Mouse (Mus musculus): ENCODE measurements around the gene Zfp652. TPM values are rescaled to one million over a fixed set of nuclear protein-coding genes. Genes with fewer than 3 reads are reported as not detected.

The Zfp652 gene
- polyA plus RNA-seq, 1 experiment from 2014 or later: 14.8 TPM

DNA sequence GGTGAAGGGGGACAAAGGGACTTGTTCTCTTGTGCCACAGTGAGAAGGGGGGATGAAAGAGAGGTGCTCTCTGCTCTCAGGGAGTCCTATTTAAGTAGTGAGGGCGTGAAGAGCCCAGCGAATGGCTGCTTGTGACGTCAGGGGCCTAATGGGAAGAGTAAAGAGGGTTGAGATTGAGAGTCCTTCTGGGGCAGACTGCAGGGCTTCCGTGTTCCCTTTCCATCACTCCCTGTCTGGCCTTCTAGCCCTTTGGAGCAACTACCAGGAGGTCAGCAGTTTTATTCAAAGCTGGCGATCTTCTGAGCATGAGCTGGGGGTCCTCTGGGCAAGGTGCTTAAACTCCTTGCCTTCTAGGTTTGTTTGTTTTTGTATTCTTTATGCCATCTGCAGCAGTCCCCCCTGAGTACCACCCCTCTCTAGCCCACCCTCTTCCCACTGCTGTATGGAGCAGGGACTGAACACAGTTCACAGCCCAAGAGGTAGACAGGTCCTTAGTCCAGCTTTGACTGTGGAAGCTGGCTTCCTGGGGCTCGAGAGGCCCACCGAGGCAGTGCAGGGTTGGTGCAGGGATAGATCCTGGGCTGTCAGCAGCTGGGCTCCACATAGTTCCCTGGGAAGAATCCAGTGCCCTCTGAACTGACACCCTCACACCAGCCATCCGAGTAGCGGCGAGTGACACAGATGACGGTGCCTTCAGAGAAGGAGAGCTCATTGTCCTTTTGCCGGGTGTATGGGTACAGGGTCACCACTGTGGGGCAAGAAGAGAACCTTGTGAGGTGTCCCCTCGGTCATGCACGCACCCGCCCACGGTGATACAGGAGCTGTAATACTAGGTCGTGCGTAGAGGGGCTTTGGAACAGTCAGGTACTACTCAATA lies 119.9 kb downstream of the Zfp652 start:
- peaks cover 39% of the 10 kb centered on the region for H3K4me1 ChIP-seq (replicated peaks; ENCODE audit: insufficient read depth, low read length)
- H3K4me3 ChIP-seq (replicated peaks; ENCODE audit: low read depth, low read length): no peak overlapping the region
- no peak overlapping the region for H3K4me2 ChIP-seq (ENCODE audit: low read length)
- no peaks in the 10 kb centered on the region for H3K36me3 ChIP-seq (ENCODE audit: insufficient read depth, low read length)
- WGBS: 55% methylated on average over 18 of the region's 18 CpGs
- ATAC-seq (replicated peaks; ENCODE audit: low FRiP score, low read depth) (no peak), DNase-seq (ENCODE audit: low spot score) (no peak)
- no peaks in the 10 kb centered on the region for H3K9me3 ChIP-seq (replicated peaks; ENCODE audit: low read length)
- H3K27ac ChIP-seq: no peak overlapping the region
- TF ChIP-seq CTCF (IDR thresholded peaks at IDR 0.05; ENCODE audit: low read depth): no peak
- H3K9ac ChIP-seq (ENCODE audit: low read depth, low read length): no peak overlapping the region
- H3K27me3 ChIP-seq (ENCODE audit: insufficient read depth, low read length): peaks cover 56% of the 10 kb centered on the region

DNA sequence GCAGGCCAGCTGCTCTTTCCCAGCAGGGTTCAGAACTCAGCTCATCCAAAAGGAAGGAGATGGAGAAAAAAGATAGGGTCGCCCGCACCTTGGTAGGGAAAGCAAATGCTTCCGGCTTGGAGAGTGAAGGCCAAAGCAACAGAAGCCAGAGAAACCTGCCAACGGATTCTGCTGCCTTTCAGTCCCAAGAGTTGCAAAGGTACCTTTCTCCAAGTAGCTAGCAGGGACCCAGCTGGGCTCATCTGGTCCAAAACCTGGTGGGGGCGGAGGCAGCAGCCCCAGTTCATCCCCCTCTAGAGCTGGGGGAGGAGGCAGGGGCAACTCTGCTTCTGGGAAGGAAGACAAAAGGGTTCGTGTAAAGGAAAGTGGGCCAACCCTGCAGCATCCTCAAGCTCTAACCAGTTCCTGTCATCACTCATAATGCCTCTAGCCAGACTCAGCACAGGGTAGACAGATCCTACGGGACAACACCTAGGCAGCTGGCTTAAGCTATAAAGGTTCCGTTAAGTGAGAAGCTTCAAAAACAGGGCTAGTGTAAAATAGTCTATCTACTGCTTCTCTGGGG lies 120.6 kb downstream of the Zfp652 start:
- no peak overlapping the region for H3K4me2 ChIP-seq (ENCODE audit: low read length)
- H3K9me3 ChIP-seq (replicated peaks; ENCODE audit: low read length): no peaks in the 10 kb centered on the region
- no peak overlapping the region for H3K4me3 ChIP-seq (replicated peaks; ENCODE audit: low read depth, low read length)
- H3K4me1 ChIP-seq (replicated peaks; ENCODE audit: insufficient read depth, low read length): peaks cover 39% of the 10 kb centered on the region
- ATAC-seq (replicated peaks; ENCODE audit: low FRiP score, low read depth) (no peak), DNase-seq (ENCODE audit: low spot score) (no peak)
- no peak overlapping the region for H3K27ac ChIP-seq
- H3K36me3 ChIP-seq (ENCODE audit: insufficient read depth, low read length): no peaks in the 10 kb centered on the region
- peaks cover 54% of the 10 kb centered on the region for H3K27me3 ChIP-seq (ENCODE audit: insufficient read depth, low read length)
- 31% methylated on average over 8 of the region's 8 CpGs for WGBS
- H3K9ac ChIP-seq (ENCODE audit: low read depth, low read length): no peak overlapping the region
- TF ChIP-seq CTCF (IDR thresholded peaks at IDR 0.05; ENCODE audit: low read depth): no peak

DNA sequence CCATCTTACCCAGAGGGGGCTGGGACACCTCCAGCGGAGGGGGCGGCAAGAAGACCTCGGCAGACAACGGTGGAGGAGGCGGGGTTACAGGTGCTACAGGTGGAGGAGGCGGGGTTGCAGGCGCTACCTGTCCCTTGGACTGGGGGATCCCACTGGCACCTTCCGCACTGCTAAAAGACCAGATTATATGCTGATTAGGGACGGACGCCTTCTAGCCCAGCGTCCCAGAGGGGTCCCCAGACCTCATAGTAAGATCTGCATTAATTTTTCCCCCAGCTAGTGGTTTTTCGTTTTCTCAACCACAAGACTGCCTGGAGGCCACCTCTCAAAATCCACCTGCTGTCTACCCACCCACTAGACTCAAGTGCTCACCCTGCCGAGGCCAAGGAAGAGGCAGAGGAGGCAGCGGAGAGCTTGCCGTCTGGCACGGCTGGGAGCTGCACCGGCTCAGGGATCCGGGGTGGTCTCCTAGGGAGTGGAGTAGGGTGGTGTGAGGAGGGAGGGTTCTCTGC lies 121.2 kb downstream of the Zfp652 start:
- ATAC-seq (replicated peaks; ENCODE audit: low FRiP score, low read depth): no peak
- Histone ChIP-seq H3K9me3 (replicated peaks; ENCODE audit: low read length) (no peaks in the 10 kb centered on the region), H3K9ac (ENCODE audit: low read depth, low read length) (no peak overlapping the region), H3K4me3 (replicated peaks; ENCODE audit: low read depth, low read length) (no peak overlapping the region), H3K4me1 (replicated peaks; ENCODE audit: insufficient read depth, low read length) (peaks cover 39% of the 10 kb centered on the region), H3K27me3 (ENCODE audit: insufficient read depth, low read length) (peaks cover 48% of the 10 kb centered on the region), H3K4me2 (ENCODE audit: low read length) (0 out of 2 replicates have a peak overlapping the region, but pooled peaks have one; percentile 14), H3K27ac (no peak overlapping the region), H3K36me3 (ENCODE audit: insufficient read depth, low read length) (no peaks in the 10 kb centered on the region)
- TF ChIP-seq CTCF (IDR thresholded peaks at IDR 0.05; ENCODE audit: low read depth): no peak
- WGBS: 23% methylated on average over 18 of the region's 18 CpGs
- no peak for DNase-seq (ENCODE audit: low spot score)

DNA sequence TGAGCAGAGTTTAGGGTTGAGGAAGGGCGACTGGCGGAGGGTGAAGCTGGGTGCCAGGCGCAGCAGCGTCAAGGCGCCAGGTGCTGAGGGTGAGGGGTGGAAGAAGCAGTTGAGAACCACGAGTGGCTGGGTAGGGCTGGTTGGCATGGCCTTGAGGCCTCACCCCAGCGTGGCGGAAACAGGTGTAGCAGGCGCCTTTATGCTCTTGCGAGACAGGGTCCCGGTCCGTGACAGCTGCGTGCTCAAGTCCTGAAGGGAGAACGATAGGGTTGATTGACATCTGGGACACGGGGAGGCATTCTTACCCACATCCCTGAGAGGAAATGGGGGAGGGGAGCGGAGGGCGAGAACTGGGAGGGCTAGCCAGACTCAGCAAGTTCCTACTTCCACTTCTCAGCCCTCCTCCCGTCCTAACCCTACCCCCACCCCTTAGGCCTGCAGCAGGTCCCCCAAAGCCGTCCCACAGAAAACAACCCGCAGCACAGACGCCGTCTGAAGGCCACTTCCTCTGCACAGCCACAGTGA lies 121.7 kb downstream of the Zfp652 start:
- 8% methylated on average over 22 of the region's 22 CpGs for WGBS
- H3K4me3 ChIP-seq (replicated peaks; ENCODE audit: low read depth, low read length): no peak overlapping the region
- TF ChIP-seq CTCF (IDR thresholded peaks at IDR 0.05; ENCODE audit: low read depth): no peak
- H3K27me3 ChIP-seq (ENCODE audit: insufficient read depth, low read length): peaks cover 47% of the 10 kb centered on the region
- H3K9me3 ChIP-seq (replicated peaks; ENCODE audit: low read length): no peaks in the 10 kb centered on the region
- DNase-seq (ENCODE audit: low spot score): no peak
- ATAC-seq (replicated peaks; ENCODE audit: low FRiP score, low read depth): no peak
- peaks cover 39% of the 10 kb centered on the region for H3K4me1 ChIP-seq (replicated peaks; ENCODE audit: insufficient read depth, low read length)
- peak overlapping the region; percentile 14 for H3K4me2 ChIP-seq (ENCODE audit: low read length)
- H3K36me3 ChIP-seq (ENCODE audit: insufficient read depth, low read length): no peaks in the 10 kb centered on the region
- no peak overlapping the region for H3K27ac ChIP-seq
- H3K9ac ChIP-seq (ENCODE audit: low read depth, low read length): no peak overlapping the region

DNA sequence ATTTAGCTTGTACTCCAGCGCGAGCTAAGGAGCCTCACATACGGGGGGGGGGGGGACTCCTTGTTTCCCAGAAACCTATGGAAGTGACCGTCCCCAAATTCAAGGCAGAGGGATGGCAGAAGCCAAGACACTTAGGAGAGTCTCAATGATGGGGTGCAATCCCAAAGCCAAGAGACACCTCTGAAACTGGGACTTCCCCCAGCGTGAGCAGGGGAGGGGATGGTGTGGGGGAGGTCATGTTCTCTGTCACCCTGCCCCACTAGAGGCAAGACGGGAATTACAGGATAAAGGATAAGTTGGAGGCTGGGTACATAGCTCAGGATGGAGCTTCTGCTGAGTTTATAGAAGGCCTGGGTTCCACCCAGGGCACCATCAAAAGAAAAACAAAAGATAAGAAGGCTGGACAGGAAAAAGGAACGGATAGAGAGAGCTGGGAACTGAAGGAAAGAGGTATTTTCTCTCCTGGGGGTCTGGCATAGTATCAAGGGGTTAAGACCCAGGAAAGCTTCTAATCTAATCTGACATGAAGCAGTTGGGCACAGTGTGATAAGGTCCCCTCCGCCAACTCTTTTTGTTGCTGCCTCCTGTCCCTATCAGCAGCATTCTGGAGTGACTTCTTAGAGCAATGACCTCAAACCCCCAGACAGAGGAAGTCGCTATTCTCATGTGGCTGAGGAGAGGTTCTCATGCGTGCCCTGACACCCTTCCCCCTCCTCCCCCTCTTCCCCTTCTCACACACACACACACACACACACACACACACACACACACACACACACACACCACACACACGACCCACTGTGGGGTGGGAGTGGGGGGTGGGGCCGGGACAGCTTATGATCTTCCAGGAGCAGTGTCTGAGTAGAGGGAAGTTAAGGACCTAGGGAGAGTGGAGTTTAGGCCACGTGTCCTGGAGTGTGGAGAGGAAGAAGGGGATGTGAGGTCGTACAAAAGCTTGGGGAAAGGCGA lies 122.6 kb downstream of the Zfp652 start:
- no peak for TF ChIP-seq CTCF (IDR thresholded peaks at IDR 0.05; ENCODE audit: low read depth)
- Histone ChIP-seq H3K9me3 (replicated peaks; ENCODE audit: low read length) (no peaks in the 10 kb centered on the region), H3K27ac (no peak overlapping the region; the same call in 1 of the 2 replicates), H3K4me2 (ENCODE audit: low read length) (peak overlapping the region; percentile 14; the same call in 1 of the 2 replicates), H3K9ac (ENCODE audit: low read depth, low read length) (no peak overlapping the region), H3K4me3 (replicated peaks; ENCODE audit: low read depth, low read length) (no peak overlapping the region), H3K36me3 (ENCODE audit: insufficient read depth, low read length) (no peaks in the 10 kb centered on the region), H3K4me1 (replicated peaks; ENCODE audit: insufficient read depth, low read length) (peaks cover 38% of the 10 kb centered on the region), H3K27me3 (ENCODE audit: insufficient read depth, low read length) (peaks cover 39% of the 10 kb centered on the region)
- ATAC-seq (replicated peaks; ENCODE audit: low FRiP score, low read depth) (no peak), DNase-seq (ENCODE audit: low spot score) (no peak)
- WGBS: 17% methylated on average over 15 of the region's 15 CpGs

Measured in kidney, postnatal 0 days (tissue).